Mouse (Mus musculus) spleen, postnatal 0 days (tissue): ENCODE results near the gene Gm9736. TPM values are rescaled to one million over a fixed set of nuclear protein-coding genes. Genes with fewer than 3 reads are reported as not detected.

Experiments
- polyA plus RNA-seq: library from polyadenylated mRNA; unstranded; fragments of >200 nt; fragmentation: Nextera tagmentation; extraction: Ambion mirVana; gene quantifications from 2 replicates; pipeline ENCODE4 v1.2.1, GENCODE M21; 2015

The Gm9736 gene
- polyA plus RNA-seq, result not detected in 2 replicates

GRCm38 (mm10) chr10:77751254-77751653 is at the start of gene Gm9736:
Gene Gm9736 (minus strand): TSS chr10:77751354.

GRCm38 (mm10) chr10:77798921-77799508 is 47.9 kb upstream of the Gm9736 start, which contains the start of gene Gm19668:
Gene Gm19668 (minus strand): TSS chr10:77799133.

GRCm38 (mm10) chr10:77794976-77795375 is 43.8 kb upstream of the Gm9736 start, which contains the start of gene Gm9639:
Gene Gm9639 (minus strand): TSS chr10:77795076.

GRCm38 (mm10) chr10:77787876-77788275 is 36.7 kb upstream of the Gm9736 start, which contains the start of gene Gm7137:
Gene Gm7137 (minus strand): TSS chr10:77788200.

GRCm38 (mm10) chr10:77782442-77782841 is 31.3 kb upstream of the Gm9736 start, which contains the start of gene Gm3250:
Gene Gm3250 (minus strand): TSS chr10:77782542.

GRCm38 (mm10) chr10:77776844-77777243 is 25.7 kb upstream of the Gm9736 start, which contains the start of gene Gm7138:
Gene Gm7138 (minus strand): TSS chr10:77776944.

GRCm38 (mm10) chr10:77771225-77771624 is 20.1 kb upstream of the Gm9736 start, which contains the start of gene Gm3238:
Gene Gm3238 (minus strand): TSS chr10:77771325.

GRCm38 (mm10) chr10:77759582-77759981 is 8.4 kb upstream of the Gm9736 start, which contains the start of gene Gm3233:
Gene Gm3233 (minus strand): TSS chr10:77759682.

GRCm38 (mm10) chr10:77741924-77742688 is 9.0 kb downstream of the Gm9736 start, which contains the start of gene Gm18596:
Gene Gm18596 (minus strand): TSS chr10:77742638.

GRCm38 (mm10) chr10:77726186-77726585 is 25.0 kb downstream of the Gm9736 start, which contains the start of gene Gm10100:
Gene Gm10100 (plus strand): TSS chr10:77726486.

GRCm38 (mm10) chr10:77720299-77720698 is 30.9 kb downstream of the Gm9736 start, which contains the start of gene Krtap12-1:
Gene Krtap12-1 (plus strand): TSS chr10:77720599.

GRCm38 (mm10) chr10:77715507-77715906 is 35.6 kb downstream of the Gm9736 start, which contains the start of gene Gm10142:
Gene Gm10142 (plus strand): TSS chr10:77715807.

GRCm38 (mm10) chr10:77711157-77711556 is 40.0 kb downstream of the Gm9736 start, which contains the start of gene Gm10024:
Gene Gm10024 (plus strand): TSS chr10:77711457.

GRCm38 (mm10) chr10:77706326-77706725 is 44.8 kb downstream of the Gm9736 start, which contains the start of gene Gm10272:
Gene Gm10272 (plus strand): TSS chr10:77706626.

Other genes with a start within 250 kb of the Gm9736 start
- gene Fam207a, start 235.6 kb downstream of the Gm9736 start, polyA plus RNA-seq, result 23.5 and 23.9 TPM in 2 replicates
- 36.5 and 50.0 TPM in 2 replicates for gene Itgb2, start 221.1 kb downstream of the Gm9736 start, polyA plus RNA-seq
- gene Pttg1ip, start 169.6 kb downstream of the Gm9736 start, polyA plus RNA-seq, result 71.1 and 81.7 TPM in 2 replicates
- 163 and 182 TPM in 2 replicates for gene Sumo3, start 145.3 kb downstream of the Gm9736 start, polyA plus RNA-seq
- 5.2 and 12.6 TPM in 2 replicates for gene Gm49325, start 145.2 kb downstream of the Gm9736 start, polyA plus RNA-seq
- 41.2 and 42.6 TPM in 2 replicates for gene Ube2g2, start 129.1 kb downstream of the Gm9736 start, polyA plus RNA-seq
- gene Tspear, start 64.8 kb downstream of the Gm9736 start, polyA plus RNA-seq, result 0.10 TPM in 1 of 2 replicates, not detected in the other
- not detected in 2 replicates for gene Gm19402, start 60.6 kb downstream of the Gm9736 start, polyA plus RNA-seq
- gene Gm9508, start 54.1 kb downstream of the Gm9736 start, polyA plus RNA-seq, result not detected in 2 replicates
- not detected in 2 replicates for gene Gm10272, start 44.7 kb downstream of the Gm9736 start, polyA plus RNA-seq
- not detected in 2 replicates for gene Gm10024, start 39.9 kb downstream of the Gm9736 start, polyA plus RNA-seq
- gene Gm10142, start 35.5 kb downstream of the Gm9736 start, polyA plus RNA-seq, result not detected in 2 replicates
- gene Krtap12-1, start 30.8 kb downstream of the Gm9736 start, polyA plus RNA-seq, result not detected in 2 replicates
- not detected in 2 replicates for gene Gm10100, start 24.9 kb downstream of the Gm9736 start, polyA plus RNA-seq
- not detected in 2 replicates for gene Gm18596, start 8.7 kb downstream of the Gm9736 start, polyA plus RNA-seq
- gene Gm3233, start 8.3 kb upstream of the Gm9736 start, polyA plus RNA-seq, result not detected in 2 replicates
- not detected in 2 replicates for gene Gm3238, start 20.0 kb upstream of the Gm9736 start, polyA plus RNA-seq
- gene Gm7138, start 25.6 kb upstream of the Gm9736 start, polyA plus RNA-seq, result not detected in 2 replicates
- gene Gm3250, start 31.2 kb upstream of the Gm9736 start, polyA plus RNA-seq, result not detected in 2 replicates
- gene Gm7137, start 36.8 kb upstream of the Gm9736 start, polyA plus RNA-seq, result not detected in 2 replicates
- not detected in 2 replicates for gene Gm9639, start 43.7 kb upstream of the Gm9736 start, polyA plus RNA-seq
- not detected in 2 replicates for gene Gm19668, start 47.8 kb upstream of the Gm9736 start, polyA plus RNA-seq
- gene Gm9507, start 60.5 kb upstream of the Gm9736 start, polyA plus RNA-seq, result not detected in 2 replicates
- not detected in 2 replicates for gene Gm2696, start 63.3 kb upstream of the Gm9736 start, polyA plus RNA-seq
- not detected in 2 replicates for gene Krtap10-4, start 75.7 kb upstream of the Gm9736 start, polyA plus RNA-seq
- gene Krtap10-10, start 84.6 kb upstream of the Gm9736 start, polyA plus RNA-seq, result not detected in 2 replicates
- not detected in 2 replicates for gene Gm36176, start 95.4 kb upstream of the Gm9736 start, polyA plus RNA-seq
- not detected in 2 replicates for gene Gm10318, start 101.5 kb upstream of the Gm9736 start, polyA plus RNA-seq
- gene Gm3285, start 110.6 kb upstream of the Gm9736 start, polyA plus RNA-seq, result not detected in 2 replicates
- gene Lrrc3, start 151.2 kb upstream of the Gm9736 start, polyA plus RNA-seq, result 0.45 and 0.57 TPM in 2 replicates
- 7.4 and 8.4 TPM in 2 replicates for gene Trpm2, start 219.2 kb upstream of the Gm9736 start, polyA plus RNA-seq
- 7.3 and 8.6 TPM in 2 replicates for gene 1810043G02Rik, start 227.2 kb upstream of the Gm9736 start, polyA plus RNA-seq